Mouse (Mus musculus) liver, adult 2 months (tissue): ENCODE results near the gene Ptprg. TPM values are rescaled to one million over a fixed set of nuclear protein-coding genes. Genes with fewer than 3 reads are reported as not detected.

Experiments used
- DNase-seq: peaks from one replicate; pipeline ENCODE4 v3.0.0-alpha.2; 2011; ENCODE audit warnings: low read depth, low spot score; ENCODE audit errors: extremely low read depth
- H3K27ac ChIP-seq: fragments of 200-500 bp; replicated peaks from 2 replicates; pipeline ENCODE4 v1.5.1; 2012; ENCODE audit warnings: low read depth, mild to moderate bottlenecking, control low read depth, inconsistent platforms, low read length; ENCODE audit not compliant: insufficient read depth
- H3K27me3 ChIP-seq: fragments of 200-500 bp; 2 replicates; pipeline ENCODE4 v1.6.1; 2012; ENCODE audit warnings: mild to moderate bottlenecking, moderate library complexity, low read length, inconsistent platforms; ENCODE audit not compliant: control insufficient read depth, insufficient read depth
- H3K36me3 ChIP-seq: fragments of 200-500 bp; 2 replicates; pipeline ENCODE4 v1.6.1; 2012; ENCODE audit warnings: low read length, inconsistent platforms; ENCODE audit not compliant: control insufficient read depth, insufficient read depth
- H3K4me1 ChIP-seq: fragments of 200-500 bp; 2 replicates; pipeline ENCODE4 v1.6.1; 2011; ENCODE audit warnings: low read length; ENCODE audit not compliant: control insufficient read depth, insufficient read depth
- H3K4me3 ChIP-seq: fragments of 200-500 bp; 2 replicates; pipeline ENCODE4 v1.5.1; 2011; ENCODE audit warnings: low read depth, mild to moderate bottlenecking, control low read depth, low read length, moderate library complexity; ENCODE audit not compliant: insufficient read depth
- H3K79me2 ChIP-seq: fragments of 200-500 bp; 2 replicates; pipeline ENCODE4 v1.6.1; 2012; ENCODE audit warnings: inconsistent platforms, mild to moderate bottlenecking, low read length, moderate library complexity; ENCODE audit not compliant: control insufficient read depth, insufficient read depth
- H3K9ac ChIP-seq: fragments of 200-500 bp; 2 replicates; pipeline ENCODE4 v1.6.1; 2012; ENCODE audit warnings: low read depth, mild to moderate bottlenecking, control low read depth, inconsistent platforms, low read length
- CTCF ChIP-seq: fragments of 200-500 bp; IDR thresholded peaks from 2 replicates; pipeline ENCODE4 v1.5.1; 2011; ENCODE audit warnings: low read depth, low read length, control low read depth
- POLR2A ChIP-seq: fragments of 200-500 bp; IDR thresholded peaks from 2 replicates; pipeline ENCODE4 v1.6.1; 2011; ENCODE audit warnings: low read length, control low read depth; ENCODE audit not compliant: insufficient read depth; ENCODE audit errors: extremely low read depth
- WGBS: fragments of 180-500 bp; shearing (Covaris S2); methylation state at CpG from one replicate; pipeline ENCODE4 v1.1.7; 2018; 5-methylcytosine and 5-hydroxymethylcytosine counted together
- polyA plus RNA-seq: library from polyadenylated mRNA; depleted of rRNA; stranded (reverse); fragments of >200 nt; gene quantifications from 2 replicates; pipeline ENCODE4 v1.2.3, GENCODE M21; 2012
- total RNA-seq: library from RNA; depleted of rRNA; stranded (reverse); fragments of >200 nt; gene quantifications from 2 replicates; pipeline ENCODE4 v1.2.3, GENCODE M21; 2014

Ptprg gene
- total and polyA plus RNA-seq, 2 experiments, result 17.4 to 19.9 TPM

DNA sequence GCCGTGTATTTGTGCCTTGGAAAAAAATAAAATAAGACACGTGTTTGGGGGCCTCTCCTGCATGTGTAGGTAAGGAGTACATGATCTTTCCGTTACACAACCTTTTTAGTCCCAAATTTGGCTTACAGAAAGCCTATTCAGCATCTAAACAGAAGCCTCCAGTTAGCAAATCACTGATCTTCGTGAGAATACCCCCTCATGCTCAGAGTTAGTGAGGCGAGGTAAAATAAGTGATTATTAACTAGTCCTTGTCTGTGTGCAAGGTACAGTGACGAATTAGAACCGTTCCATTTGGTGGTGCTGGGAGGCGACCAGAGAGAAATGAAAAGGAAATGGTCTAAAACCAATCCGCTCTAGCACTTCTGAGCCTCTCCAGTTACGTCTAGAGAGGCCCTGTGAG, 648.9 kb downstream of the Ptprg start:
- Histone ChIP-seq H3K9ac (no peak overlapping the region), H3K36me3 (no peaks in the 10 kb centered on the region), H3K27me3 (no peaks in the 10 kb centered on the region), H3K79me2 (no peaks in the 10 kb centered on the region), H3K4me3 (no peak overlapping the region), H3K27ac (no peak overlapping the region), H3K4me1 (no peaks in the 10 kb centered on the region)
- TF ChIP-seq CTCF (no peak), POLR2A (no peak)
- DNase-seq, result no peak
- WGBS, result 86% methylated on average over 10 of the region's 10 CpGs

- no peak overlapping the region for H3K27ac ChIP-seq
- H3K9ac ChIP-seq, result no peak overlapping the region
- no peak for TF ChIP-seq CTCF
- no peak for TF ChIP-seq POLR2A
- DNase-seq, result no peak
- WGBS, result 95% methylated on average over 7 of the region's 7 CpGs
- H3K4me1 ChIP-seq, result no peaks in the 10 kb centered on the region
- no peaks in the 10 kb centered on the region for H3K36me3 ChIP-seq
- no peak overlapping the region for H3K4me3 ChIP-seq
- no peaks in the 10 kb centered on the region for H3K79me2 ChIP-seq
- H3K27me3 ChIP-seq, result no peaks in the 10 kb centered on the region
Measured at GRCm38 (mm10) chr14:12203081-12203480, 649.7 kb downstream of the Ptprg start.

DNA sequence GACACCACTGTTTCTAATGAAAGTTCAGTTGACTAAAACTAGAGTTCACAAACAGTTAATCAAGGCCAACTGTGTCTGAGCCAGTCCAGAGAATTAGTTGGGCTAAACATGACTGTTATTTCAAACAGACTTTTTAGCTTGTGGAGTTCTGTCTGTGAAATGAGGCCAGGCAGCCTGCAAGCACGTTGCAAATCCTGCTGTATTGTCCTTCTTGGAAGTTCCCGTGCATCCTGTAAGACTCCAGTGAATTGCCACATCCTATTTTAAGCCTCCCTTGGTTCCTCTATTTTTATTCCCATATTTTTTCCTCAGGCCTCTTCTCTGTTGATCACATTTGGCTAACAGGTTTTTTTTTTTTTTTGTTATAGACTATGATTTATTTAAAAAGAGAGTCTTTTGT, 652.8 kb downstream of the Ptprg start:
- no peak for DNase-seq
- WGBS, result 67% methylated on average over 2 of the region's 2 CpGs
- H3K79me2 ChIP-seq, result no peaks in the 10 kb centered on the region
- no peak overlapping the region for H3K9ac ChIP-seq
- no peak overlapping the region for H3K4me3 ChIP-seq
- no peaks in the 10 kb centered on the region for H3K27me3 ChIP-seq
- H3K36me3 ChIP-seq, result no peaks in the 10 kb centered on the region
- TF ChIP-seq CTCF (no peak), POLR2A (no peak)
- no peak overlapping the region for H3K27ac ChIP-seq
- no peaks in the 10 kb centered on the region for H3K4me1 ChIP-seq

GRCm38 (mm10) chr14:12208554-12208953, 655.2 kb downstream of the Ptprg start:
- peak; percentile 32 for DNase-seq
- WGBS, result 93% methylated on average over 2 of the region's 2 CpGs

DNA sequence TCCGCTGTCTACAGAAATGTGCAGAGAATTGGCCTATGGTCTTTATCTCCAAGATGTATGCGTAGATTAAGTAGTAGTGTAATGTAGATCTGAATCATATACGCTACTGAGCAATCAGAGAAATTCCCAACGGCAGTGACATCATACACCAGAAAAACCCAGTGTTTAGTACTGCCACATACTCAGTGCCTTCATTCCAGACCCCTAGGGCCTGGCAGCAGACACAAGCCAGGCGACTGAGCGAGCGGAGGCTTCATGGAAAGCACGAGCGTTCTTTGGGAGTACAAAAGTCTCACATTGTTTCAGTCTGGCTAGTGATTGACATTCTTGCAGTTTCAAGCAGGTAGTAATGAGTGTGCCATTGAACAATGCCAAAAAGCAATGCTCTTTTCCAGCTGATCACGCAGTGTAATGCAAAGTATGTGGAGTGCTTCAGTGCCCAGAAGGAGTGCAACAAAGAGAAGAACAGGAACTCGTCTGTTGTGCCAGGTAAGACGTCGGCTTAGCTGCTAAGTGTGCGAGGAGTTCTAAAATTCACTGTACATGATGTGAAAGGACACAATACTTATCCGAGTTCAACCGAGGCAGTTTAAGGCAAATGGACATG, 665.3 kb downstream of the Ptprg start:
- Histone ChIP-seq H3K27ac (no peak overlapping the region), H3K36me3 (peaks cover 13% of the 10 kb centered on the region), H3K9ac (no peak overlapping the region), H3K4me3 (no peak overlapping the region), H3K27me3 (no peaks in the 10 kb centered on the region), H3K79me2 (no peaks in the 10 kb centered on the region), H3K4me1 (no peaks in the 10 kb centered on the region)
- 97% methylated on average over 16 of the region's 16 CpGs for WGBS
- DNase-seq, result no peak
- TF ChIP-seq CTCF, result no peak

More at GRCm38 (mm10) chr14:12208554-12208953, 655.2 kb downstream of the Ptprg start:
- Histone ChIP-seq H3K4me1 (no peaks in the 10 kb centered on the region), H3K27ac (no peak overlapping the region), H3K9ac (no peak overlapping the region), H3K36me3 (peaks cover 5% of the 10 kb centered on the region), H3K4me3 (no peak overlapping the region), H3K79me2 (no peaks in the 10 kb centered on the region), H3K27me3 (no peaks in the 10 kb centered on the region)
- TF ChIP-seq POLR2A, result no peak
- peak; percentile 50 for TF ChIP-seq CTCF

- Histone ChIP-seq H3K9ac (no peak overlapping the region), H3K27me3 (no peaks in the 10 kb centered on the region), H3K4me1 (no peaks in the 10 kb centered on the region), H3K4me3 (no peak overlapping the region), H3K79me2 (no peaks in the 10 kb centered on the region), H3K36me3 (peaks cover 11% of the 10 kb centered on the region), H3K27ac (no peak overlapping the region)
- no peak for TF ChIP-seq POLR2A
- TF ChIP-seq CTCF, result no peak
- DNase-seq, result no peak
- 94% methylated on average over 6 of the region's 6 CpGs for WGBS
Measured at GRCm38 (mm10) chr14:12219877-12220276, 666.5 kb downstream of the Ptprg start.
